Mouse (Mus musculus) intestine, postnatal 0 days (tissue): ENCODE data around the gene Pax3. TPM values are rescaled to one million over a fixed set of nuclear protein-coding genes. Genes with fewer than 3 reads are reported as not detected.
A peak's percentile ranks its signal among the peaks of the same experiment; 100 is the strongest.

Experiments used
- ATAC-seq: fragments of 200-750 bp; cut with Nextera tagmentation; 2 replicates; pipeline ENCODE4 v1.8.0; 2017; ENCODE audit warnings: mild to moderate bottlenecking, moderate TSS enrichment, moderate library complexity
- H3K27ac ChIP-seq: fragments of 300-500 bp; sonication (generic); 2 replicates; pipeline ENCODE4 v1.5.1; 2014; ENCODE audit warnings: mild to moderate bottlenecking, low read depth, low read length, moderate library complexity
- H3K27me3 ChIP-seq: fragments of 300-500 bp; sonication (generic); replicated peaks from 2 replicates; pipeline ENCODE4 v1.6.1; 2014; ENCODE audit warnings: low read length, mixed read lengths; ENCODE audit not compliant: control insufficient read depth, insufficient read depth
- H3K36me3 ChIP-seq: fragments of 300-500 bp; sonication (generic); 2 replicates; pipeline ENCODE4 v1.6.1; 2014; ENCODE audit warnings: mild to moderate bottlenecking, moderate library complexity; ENCODE audit not compliant: control insufficient read depth, insufficient read depth
- H3K4me1 ChIP-seq: fragments of 300-500 bp; sonication (generic); replicated peaks from 2 replicates; pipeline ENCODE4 v1.6.1; 2014; ENCODE audit warnings: antibody characterized with exemption, low read length, mixed read lengths; ENCODE audit not compliant: control insufficient read depth, insufficient read depth
- H3K4me2 ChIP-seq: fragments of 300-500 bp; sonication (generic); replicated peaks from 2 replicates; pipeline ENCODE4 v1.6.1; 2014; ENCODE audit warnings: low read depth, mild to moderate bottlenecking, moderate library complexity
- H3K4me3 ChIP-seq: fragments of 300-500 bp; sonication (generic); 2 replicates; pipeline ENCODE4 v1.5.1; 2014; ENCODE audit warnings: low read depth, low read length
- H3K9ac ChIP-seq: fragments of 300-500 bp; sonication (generic); 2 replicates; pipeline ENCODE4 v1.6.1; 2014; ENCODE audit warnings: mild to moderate bottlenecking, low read depth, low read length
- H3K9me3 ChIP-seq: fragments of 300-500 bp; sonication (generic); 2 replicates; pipeline ENCODE4 v1.6.1; 2016; ENCODE audit warnings: mixed run types; ENCODE audit not compliant: control insufficient read depth
- CTCF ChIP-seq: sonication (generic); IDR thresholded peaks from 2 replicates; pipeline ENCODE4 v1.5.1; 2016; ENCODE audit warnings: low read depth, mild to moderate bottlenecking, control low read depth, antibody characterized with exemption, moderate library complexity
- WGBS: fragments of 180-500 bp; shearing (Covaris S2); extraction: QIAGEN DNeasy Blood & Tissue Kit; methylation state at CpG from one replicate; pipeline ENCODE4 v1.1.7; 2014; 5-methylcytosine and 5-hydroxymethylcytosine counted together
- polyA plus RNA-seq: library from polyadenylated mRNA; unstranded; fragments of >200 nt; fragmentation: Nextera tagmentation; extraction: Ambion mirVana; gene quantifications from 2 replicates; pipeline ENCODE4 v1.2.1, GENCODE M21; 2015

Gene Pax3
- polyA plus RNA-seq, 1 experiment from 2014 or later, result not detected

GRCm38 (mm10) chr1:78200191-78200590 lies 3.3 kb upstream of the Pax3 start:
- H3K9me3 ChIP-seq, result no peaks in the 10 kb centered on the region
- H3K4me2 ChIP-seq, result no peak overlapping the region
- H3K27me3 ChIP-seq, result peaks cover 95% of the 10 kb centered on the region
- no peak overlapping the region for H3K9ac ChIP-seq
- no peaks in the 10 kb centered on the region for H3K36me3 ChIP-seq
- 0 out of 2 replicates have a peak, but pooled peaks have one; percentile 6 for TF ChIP-seq CTCF
- H3K4me3 ChIP-seq, result no peak overlapping the region
- 2% methylated on average over 15 of the region's 15 CpGs for WGBS
- no peak for ATAC-seq
- 0 out of 2 replicates have a peak, but pooled peaks cover 2% of the 10 kb centered on the region for H3K4me1 ChIP-seq
- H3K27ac ChIP-seq, result no peak overlapping the region

- H3K4me1 ChIP-seq, result 0 out of 2 replicates have a peak, but pooled peaks cover 2% of the 10 kb centered on the region
- H3K9ac ChIP-seq, result no peak overlapping the region
- no peak overlapping the region for H3K4me2 ChIP-seq
- H3K27ac ChIP-seq, result no peak overlapping the region
- 2% methylated on average over 9 of the region's 9 CpGs for WGBS
- peaks cover 93% of the 10 kb centered on the region for H3K27me3 ChIP-seq
- no peaks in the 10 kb centered on the region for H3K36me3 ChIP-seq
- H3K4me3 ChIP-seq, result peak overlapping the region; percentile 5; the same call in 1 of the 2 replicates
- TF ChIP-seq CTCF, result no peak
- no peak for ATAC-seq
- no peaks in the 10 kb centered on the region for H3K9me3 ChIP-seq
Observed at GRCm38 (mm10) chr1:78199221-78199620, 2.3 kb upstream of the Pax3 start.

- TF ChIP-seq CTCF, result no peak
- Histone ChIP-seq H3K9me3 (no peaks in the 10 kb centered on the region), H3K4me2 (no peak overlapping the region), H3K36me3 (no peaks in the 10 kb centered on the region), H3K9ac (no peak overlapping the region), H3K4me3 (no peak overlapping the region), H3K27ac (no peak overlapping the region), H3K4me1 (0 out of 2 replicates have a peak, but pooled peaks cover 2% of the 10 kb centered on the region), H3K27me3 (peaks cover 91% of the 10 kb centered on the region)
- WGBS, result 1% methylated on average over 9 of the region's 9 CpGs
- no peak for ATAC-seq
Observed at GRCm38 (mm10) chr1:78198319-78198940, 1.5 kb upstream of the Pax3 start.

- ATAC-seq, result no peak
- Histone ChIP-seq H3K4me3 (peak overlapping the region; percentile 32), H3K4me2 (peak overlapping the region; percentile 56; the same call in 1 of the 2 replicates)
Observed at GRCm38 (mm10) chr1:78197351-78198234, 659 bp upstream of the Pax3 start.

GRCm38 (mm10) chr1:78195771-78196712 lies 892 bp downstream of the Pax3 start:
- no peak for ATAC-seq
- no peaks in the 10 kb centered on the region for H3K36me3 ChIP-seq
- no peak overlapping the region for H3K27ac ChIP-seq
- H3K27me3 ChIP-seq, result peaks cover 94% of the 10 kb centered on the region
- H3K9me3 ChIP-seq, result no peaks in the 10 kb centered on the region
- TF ChIP-seq CTCF, result no peak
- peak overlapping the region; percentile 56 for H3K4me2 ChIP-seq
- H3K9ac ChIP-seq, result no peak overlapping the region
- H3K4me1 ChIP-seq, result 0 out of 2 replicates have a peak, but pooled peaks cover 2% of the 10 kb centered on the region
- H3K4me3 ChIP-seq, result peak overlapping the region; percentile 32
- 2% methylated on average over 42 of the region's 42 CpGs for WGBS

More at GRCm38 (mm10) chr1:78197351-78198234, 659 bp upstream of the Pax3 start:
- H3K4me1 ChIP-seq, result 0 out of 2 replicates have a peak, but pooled peaks cover 2% of the 10 kb centered on the region
- H3K27ac ChIP-seq, result no peak overlapping the region
- peaks cover 92% of the 10 kb centered on the region for H3K27me3 ChIP-seq
- H3K9me3 ChIP-seq, result no peaks in the 10 kb centered on the region
- no peak for TF ChIP-seq CTCF
- no peaks in the 10 kb centered on the region for H3K36me3 ChIP-seq
- H3K9ac ChIP-seq, result no peak overlapping the region
- 4% methylated on average over 21 of the region's 21 CpGs for WGBS
